Mouse (Mus musculus): ENCODE measurements around the gene Pibf1.

Pibf1 gene

DNA sequence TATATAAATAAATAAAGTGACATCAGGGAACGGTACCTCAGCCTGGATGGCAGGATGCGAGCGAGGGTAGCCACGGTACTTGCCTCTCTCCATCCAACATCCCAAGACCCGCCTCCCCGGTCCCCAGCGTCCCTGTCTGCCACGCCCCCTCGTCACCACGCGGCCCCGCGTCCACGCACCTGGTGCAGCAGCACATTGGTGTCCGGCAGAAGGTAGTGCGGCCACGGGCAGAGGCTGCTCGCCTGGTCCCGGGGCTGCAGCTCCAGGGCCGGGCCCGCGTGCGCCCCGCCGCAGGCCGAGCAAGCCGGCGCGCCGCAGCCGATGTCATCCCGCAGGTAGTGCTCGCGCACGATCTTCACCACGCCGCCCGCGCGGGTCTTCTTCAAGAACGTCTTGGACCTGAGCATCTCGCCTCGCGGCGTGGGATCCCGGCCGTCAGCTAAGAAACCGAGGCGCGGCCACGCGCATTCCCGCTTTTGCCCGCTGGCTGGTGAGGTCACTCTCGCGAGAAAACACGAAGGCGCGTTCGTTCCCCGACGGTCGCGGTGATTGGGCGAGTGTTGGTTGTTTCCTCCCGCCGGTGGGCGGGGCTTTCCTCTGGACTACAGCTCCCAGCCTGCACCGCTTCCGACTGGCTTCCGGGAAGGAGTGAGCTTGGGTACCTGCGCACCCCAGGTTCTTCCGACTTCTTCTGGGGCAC is at the start of gene Pibf1, which contains the start of gene Dis3:
Gene Pibf1 (plus strand): TSS at position 158 of the 700 bp plus-strand sequence.
Gene Dis3 (minus strand): TSS at position 504 of the 700 bp plus-strand sequence.
- DNase-seq (ENCODE audit: low spot score), result peak; percentile 96

DNA sequence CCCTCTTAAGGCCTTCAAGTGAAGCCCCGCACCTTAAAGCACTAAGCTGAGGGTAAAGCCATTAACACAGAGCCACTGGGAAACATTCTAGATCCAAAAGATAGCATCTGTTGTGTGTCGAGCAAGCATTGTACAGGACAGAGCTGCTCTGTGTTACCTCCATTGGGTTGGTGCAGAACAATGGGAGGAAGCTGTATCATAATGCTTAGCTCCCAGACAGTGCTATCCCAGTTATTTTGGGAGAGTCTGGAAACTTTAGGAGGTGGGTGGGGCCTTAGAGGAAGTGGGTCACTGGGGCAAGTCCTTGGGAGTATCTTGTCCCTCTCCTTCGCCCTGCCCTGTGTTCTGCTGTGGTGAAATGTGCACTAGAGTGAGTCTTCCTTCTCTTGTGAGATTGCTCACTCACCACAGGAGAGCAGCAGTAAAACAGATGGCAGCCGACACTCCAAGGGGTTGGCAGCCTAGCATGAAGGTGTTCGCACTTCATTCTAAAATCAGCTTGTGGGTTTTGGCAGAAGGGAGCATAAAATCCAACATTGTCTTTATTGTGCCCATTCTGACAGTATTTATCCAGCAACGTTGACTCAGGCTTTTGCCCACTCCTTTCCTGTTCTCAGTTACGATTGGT is 40.2 kb upstream of the Pibf1 start:
- no peak for DNase-seq (ENCODE audit: low spot score)

DNA sequence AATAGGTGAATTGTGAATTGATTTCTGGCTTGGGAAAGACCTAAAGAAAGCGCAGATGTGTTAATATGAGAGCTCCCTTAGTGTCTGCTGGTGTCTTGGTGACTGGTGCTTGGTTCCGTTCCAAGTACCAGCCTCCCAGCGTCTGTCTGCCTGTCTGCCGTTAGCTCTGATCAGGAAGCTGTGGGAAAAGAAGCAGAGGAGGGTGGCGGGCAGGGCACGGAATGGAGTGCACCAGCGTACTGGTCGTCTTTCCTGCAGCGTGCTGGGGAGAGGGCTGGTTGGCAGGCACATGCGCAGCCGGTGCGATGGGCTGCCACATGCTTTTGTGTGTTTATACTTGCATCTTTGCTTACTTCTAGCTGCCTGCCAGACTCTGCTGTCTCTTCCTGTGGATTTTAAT is 38.6 kb upstream of the Pibf1 start:
- no peak for DNase-seq (ENCODE audit: low spot score)

DNA sequence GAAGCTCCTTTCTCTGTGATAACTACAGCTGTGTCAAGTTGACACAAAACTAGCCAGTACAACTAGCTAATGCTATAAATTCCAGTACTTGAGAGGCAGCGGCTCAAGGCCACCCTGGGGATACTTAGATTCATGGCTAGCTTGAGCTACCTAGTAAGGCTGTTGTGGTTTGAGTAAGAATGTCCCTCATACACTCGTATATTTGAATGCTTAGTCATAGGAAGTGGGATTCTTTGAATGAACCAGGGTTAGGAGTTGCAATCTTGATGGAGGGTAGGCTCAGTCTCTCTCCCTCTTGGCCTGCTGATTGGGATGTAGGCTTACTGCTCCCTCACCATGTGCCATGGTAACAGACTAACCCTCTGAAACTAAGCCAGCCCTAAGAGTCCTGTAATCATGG is 36.1 kb upstream of the Pibf1 start:
- DNase-seq (ENCODE audit: low spot score), result no peak

DNA sequence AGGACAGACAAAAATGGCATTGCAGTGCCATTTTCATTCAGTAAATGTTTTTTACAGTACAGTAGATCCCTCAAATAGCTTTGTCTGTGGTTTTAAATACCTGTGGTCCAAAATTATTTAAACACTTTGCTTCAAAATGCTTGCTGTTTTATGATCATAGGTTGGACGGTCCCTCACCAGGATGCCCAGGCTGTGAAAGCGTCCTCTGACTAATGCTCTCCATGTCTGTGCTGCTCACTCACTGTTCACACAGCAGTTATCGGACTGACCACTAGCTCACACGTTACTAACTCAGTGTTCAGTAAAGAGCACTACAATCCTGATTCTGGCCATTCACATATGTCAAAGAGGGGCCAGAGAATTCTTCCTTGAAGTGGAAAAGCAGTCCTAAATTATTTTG is 28.1 kb upstream of the Pibf1 start:
- no peak for DNase-seq (ENCODE audit: low spot score)

DNA sequence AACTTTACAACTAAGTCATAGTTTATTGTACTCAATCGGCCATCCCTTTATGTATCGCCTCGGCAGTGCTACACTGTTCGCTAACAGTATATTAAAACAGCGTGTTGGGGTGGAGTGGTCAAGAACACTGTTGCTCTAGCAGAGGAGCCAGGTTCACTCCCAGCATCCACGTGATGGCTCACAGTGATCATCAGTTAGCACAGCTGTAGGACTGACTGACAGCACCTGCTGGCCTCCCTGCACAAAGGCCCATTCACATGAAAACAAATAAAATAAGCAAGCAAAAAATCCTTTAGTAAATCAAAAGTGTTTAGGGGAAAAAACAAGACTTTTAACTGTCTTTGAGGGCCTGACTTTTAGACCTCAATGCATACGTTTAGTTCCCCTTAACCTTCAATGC is 10.3 kb upstream of the Pibf1 start:
- DNase-seq (ENCODE audit: low spot score), result no peak

DNA sequence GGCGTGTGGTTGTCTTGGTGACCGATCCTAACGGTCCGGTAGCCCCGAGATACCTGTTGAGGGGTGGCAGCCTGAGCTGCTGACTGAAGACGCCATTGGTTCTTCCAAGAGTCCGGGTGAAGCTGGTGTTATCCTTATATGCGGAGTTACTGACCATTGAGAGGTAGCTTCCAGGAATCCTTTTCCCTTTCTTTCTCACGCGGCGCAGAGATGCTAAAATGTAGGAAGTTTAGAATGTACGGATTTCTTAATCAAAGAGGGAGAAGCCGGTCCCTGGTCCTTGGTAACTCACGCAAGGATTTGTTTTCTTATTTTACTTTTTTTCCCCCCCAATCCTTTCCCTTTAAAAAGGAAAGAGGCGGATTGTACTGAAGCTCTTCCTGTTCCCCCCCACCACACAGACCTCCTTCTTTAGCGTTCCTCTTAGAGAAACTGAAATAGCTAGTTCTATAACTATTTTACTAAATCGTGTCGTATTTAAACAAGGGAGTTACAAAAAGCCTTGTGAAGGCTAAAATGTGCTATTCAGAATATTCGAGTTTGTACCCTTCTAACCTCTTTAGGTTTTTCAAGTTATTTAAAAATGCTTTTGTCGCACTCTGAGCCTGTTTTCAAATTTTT is 853 bp downstream of the Pibf1 start:
- no peak for DNase-seq (ENCODE audit: low spot score)

DNA sequence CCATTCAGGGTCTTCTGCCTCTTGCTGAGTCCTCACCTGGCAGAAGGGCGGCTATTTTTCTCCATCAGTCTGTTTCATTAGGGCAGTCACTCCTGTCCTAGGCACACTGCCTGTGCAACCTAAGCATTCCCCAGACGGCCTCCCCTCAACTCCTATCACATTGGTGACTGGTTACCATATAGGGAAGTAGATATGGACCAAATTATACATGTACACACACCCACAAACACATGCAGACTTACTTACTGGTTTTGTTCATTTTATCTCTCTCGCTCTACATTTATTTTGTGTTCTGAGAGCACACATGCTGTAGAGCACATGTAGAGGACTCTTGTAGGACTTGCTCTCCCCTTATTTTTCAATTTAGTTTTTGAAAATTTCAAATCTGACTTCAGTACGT is 3.8 kb downstream of the Pibf1 start:
- no peak for DNase-seq (ENCODE audit: low spot score)

DNA sequence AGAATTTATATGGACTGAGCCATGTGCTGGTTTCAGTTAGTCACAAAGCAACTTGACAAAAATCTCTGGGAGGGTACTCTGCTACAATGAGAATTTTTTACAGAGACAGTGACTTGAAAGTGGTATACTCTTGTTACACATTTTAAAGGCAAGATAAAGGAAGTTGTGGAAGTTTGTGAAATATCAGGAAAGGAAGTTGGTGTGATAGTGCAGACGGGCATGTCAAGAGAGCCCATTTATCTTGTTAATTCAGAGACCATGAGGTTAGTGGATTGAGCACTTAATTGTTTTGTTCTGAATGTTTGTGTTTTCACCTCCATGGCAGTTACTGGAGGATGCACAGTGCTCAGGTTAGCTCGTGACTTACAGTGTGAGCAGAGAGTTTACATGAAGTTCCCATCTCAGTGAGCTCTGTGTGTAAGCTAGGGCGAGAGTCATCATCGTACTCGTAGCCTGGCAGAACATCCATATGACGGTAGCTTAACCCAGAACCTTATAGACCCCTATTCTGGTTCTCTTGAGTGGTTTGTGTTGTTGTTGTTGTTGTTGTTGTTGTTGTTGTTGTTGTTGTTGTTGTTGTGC is 5.4 kb downstream of the Pibf1 start:
- no peak for DNase-seq (ENCODE audit: low spot score)

DNA sequence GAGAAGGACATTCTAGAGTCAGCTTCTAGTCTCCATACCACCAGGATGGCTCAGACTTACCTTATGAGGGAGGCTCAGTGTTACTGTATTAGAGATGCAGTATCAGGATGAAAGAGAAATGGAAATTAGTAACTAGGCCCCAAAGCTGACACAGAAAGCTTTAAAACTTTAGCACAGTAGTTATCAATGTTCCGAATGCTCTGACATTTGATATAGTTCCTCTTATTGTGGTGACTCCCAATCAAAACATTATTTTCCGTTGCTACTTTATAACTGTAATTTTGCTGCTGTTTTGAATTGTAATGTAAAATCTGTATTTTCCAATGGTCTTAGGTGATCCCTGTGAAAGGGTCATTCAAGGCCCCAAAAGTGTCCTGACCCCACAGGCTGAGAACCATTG is 7.4 kb downstream of the Pibf1 start:
- no peak for DNase-seq (ENCODE audit: low spot score)

DNA sequence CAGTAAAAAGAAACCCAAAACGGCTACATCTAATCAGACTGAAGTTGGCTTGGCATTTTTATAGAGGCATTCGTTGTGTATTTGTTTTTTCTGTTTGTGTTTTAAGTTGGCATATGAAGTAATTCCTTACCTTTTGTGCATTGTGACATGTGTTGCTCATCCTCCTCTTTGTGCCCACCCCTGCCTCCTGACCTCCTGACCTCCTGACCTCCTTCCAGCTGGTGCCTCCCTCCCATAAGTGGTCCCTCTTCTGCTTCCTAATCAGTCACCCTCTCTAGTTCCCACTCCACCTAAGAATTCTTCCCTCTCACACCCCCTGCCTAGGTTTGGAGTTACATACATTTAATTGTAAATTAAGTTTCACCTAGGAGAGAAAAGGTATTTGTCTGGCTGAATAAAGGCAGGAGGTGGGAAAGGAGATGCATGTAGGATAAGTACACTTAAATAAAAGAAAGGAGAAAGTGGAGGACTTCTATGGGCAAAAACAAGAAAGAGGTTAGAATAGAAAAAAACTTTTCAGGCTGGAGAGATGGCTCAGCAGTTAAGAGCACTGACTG is 8.5 kb downstream of the Pibf1 start:
- no peak for DNase-seq (ENCODE audit: low spot score)

DNA sequence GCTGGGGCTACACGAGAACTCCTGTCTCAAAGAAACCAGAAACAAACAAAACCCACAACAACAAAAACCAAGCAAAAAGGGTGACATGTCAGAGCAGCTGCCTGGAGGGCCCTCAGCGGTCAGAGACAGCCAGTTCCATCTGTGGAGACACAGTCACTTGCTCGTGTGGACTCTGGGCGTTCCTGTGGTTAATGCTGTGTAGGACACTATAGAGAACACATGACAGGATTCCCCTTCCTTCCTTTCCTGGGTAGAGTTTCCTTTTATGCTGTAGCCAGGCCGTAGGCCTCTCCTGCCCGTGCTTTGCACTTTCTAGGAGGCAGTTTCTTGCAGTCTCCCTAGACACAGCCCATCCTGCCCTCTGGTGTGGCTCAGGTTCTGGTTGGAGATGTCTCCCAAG is 9.5 kb downstream of the Pibf1 start:
- no peak for DNase-seq (ENCODE audit: low spot score)

DNA sequence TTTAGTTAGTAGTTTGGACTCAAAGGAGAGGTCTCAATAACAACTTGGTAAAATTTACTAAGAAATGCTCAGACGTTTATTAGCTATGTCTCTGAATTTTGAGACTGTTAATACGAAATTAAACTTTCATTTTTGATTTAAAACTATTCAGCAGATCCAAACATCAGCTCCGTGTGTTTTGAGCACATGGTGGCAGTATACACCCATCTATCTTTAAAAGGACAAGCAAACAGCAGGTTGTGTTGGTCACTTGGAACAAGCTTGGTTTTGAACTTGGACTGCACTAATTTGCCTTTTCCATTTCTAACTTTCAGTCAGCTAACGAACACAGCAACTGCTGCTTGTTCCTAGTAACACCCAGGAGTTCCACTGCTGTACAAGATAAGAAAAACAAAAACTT is 18.4 kb downstream of the Pibf1 start:
- no peak for DNase-seq (ENCODE audit: low spot score)

DNA sequence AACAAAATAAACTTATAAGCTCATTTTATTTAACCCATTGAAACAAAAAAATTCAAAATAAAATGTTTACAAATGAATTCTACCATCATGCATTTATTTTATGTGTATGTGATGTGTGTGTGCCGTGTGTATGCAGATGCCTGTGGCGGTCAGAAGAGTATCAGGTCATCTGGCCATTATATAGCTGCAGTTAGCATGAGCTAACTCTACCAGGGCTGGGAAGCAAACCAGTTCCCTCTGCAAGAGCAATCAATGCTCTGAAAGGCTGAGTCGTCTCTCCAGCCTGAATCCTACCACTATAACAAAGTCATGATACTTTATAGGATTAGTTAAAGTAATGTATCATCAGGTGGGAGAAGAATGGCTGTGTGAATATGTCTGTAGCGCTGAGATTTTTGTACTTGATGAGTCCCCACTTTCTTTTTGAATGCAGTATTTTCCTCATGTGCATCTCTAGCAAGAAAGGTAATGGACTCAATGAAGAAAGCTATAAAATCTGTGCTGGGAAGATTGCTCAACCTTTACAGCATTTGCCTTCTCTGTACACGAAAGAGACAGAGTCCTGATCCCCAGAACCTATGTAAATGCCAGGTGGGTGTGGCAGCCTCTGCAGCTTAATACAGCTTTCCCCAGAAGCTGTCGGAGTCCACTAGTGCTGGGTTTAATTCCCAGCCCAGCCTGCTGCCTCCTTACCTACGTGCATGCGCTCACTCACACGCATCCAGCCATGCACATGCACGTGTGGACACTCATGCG is 22.5 kb downstream of the Pibf1 start:
- DNase-seq (ENCODE audit: low spot score), result no peak

DNA sequence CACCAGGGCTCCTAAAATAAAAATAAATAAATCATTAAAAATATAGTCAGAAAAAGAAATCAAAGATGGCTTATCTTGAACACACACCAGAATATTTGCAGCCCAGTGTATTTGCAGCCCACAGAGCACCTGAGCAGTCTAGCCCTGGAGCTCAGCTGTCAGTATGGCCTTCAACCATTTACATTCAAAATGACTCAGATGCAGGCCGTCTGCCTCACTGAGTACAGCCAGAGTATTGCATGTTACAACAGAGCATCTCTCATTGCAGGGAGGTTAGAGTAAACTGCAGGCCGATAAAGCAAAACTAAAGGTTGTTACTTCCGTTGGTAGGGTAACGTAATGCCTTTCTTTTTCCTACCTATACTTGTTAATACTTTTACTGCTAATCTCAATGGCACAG is 24.9 kb downstream of the Pibf1 start:
- DNase-seq (ENCODE audit: low spot score), result no peak

DNA sequence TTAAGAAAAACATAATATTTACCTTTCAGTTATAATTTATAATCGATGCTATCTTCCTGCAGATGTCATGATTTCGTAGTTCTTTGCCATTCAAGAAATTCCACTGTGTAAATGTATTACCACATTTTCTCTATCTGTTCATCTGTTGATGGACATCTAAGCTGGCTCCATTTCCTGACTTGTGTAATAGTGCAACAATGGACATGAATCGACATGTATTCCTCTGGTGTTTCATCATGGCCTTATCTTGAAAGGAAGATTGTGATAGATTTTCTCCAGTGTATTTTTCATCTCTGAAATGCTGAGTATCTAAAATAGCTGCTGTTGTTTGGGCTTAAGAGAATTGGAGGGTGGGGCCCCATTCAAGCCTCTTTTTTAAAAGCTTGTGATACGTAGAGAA is 27.5 kb downstream of the Pibf1 start:
- no peak for DNase-seq (ENCODE audit: low spot score)

DNA sequence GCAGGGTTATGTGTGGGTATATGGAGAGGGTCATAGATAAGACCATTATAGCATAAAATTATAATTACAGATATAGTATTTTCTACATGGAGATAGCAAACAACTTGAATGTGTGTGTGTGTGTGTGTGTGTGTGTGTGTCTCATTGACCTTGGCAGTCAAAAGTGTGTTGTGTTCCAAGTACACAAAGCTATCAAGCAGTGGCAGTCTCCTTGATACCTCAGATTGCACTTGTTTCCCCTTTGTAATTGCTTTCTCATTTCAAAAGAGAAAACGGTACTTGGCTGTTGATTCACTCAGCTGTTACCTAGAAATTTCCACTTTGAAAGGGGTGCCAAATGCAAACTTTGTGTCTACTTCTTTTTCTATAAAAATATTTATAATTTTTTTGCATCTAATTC is 28.3 kb downstream of the Pibf1 start:
- no peak for DNase-seq (ENCODE audit: low spot score)

DNA sequence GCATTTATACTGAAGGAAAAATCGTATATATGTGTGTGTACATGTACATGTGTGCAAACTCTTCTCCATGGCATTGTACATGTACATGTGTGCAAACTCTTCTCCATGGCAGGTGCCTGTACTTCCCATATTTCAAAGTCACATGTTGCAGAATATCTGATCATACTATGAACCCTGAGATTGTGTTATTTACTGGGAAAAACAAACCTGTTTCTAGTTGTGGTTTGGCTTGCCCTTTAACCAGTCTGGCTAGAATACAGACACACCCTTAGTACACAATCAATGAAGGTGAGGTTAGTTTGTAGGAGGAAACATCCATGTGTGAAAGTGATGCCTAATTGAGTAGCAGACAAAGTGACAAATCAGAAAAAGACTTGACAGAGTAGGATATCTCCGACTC is 29.8 kb downstream of the Pibf1 start:
- DNase-seq (ENCODE audit: low spot score), result no peak

DNA sequence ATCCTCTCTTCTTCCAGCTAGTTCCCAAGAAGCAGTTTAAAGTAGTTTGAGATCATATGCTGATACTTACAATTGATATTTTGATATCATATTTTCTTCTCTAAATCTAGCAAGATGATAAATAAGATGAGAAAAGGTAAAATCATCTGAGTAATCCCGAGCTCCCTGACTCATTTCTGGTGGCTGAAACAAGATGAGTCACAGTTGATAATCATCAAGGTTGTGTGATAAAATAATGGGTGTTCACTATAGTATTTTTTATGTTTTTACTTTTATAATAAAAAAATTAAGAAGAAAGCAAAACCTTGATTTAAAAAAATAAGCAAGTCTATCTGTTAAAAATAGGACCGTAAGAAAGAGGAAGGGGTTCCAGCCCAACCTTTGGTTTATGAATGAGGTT is 34.8 kb downstream of the Pibf1 start:
- no peak for DNase-seq (ENCODE audit: low spot score)

DNA sequence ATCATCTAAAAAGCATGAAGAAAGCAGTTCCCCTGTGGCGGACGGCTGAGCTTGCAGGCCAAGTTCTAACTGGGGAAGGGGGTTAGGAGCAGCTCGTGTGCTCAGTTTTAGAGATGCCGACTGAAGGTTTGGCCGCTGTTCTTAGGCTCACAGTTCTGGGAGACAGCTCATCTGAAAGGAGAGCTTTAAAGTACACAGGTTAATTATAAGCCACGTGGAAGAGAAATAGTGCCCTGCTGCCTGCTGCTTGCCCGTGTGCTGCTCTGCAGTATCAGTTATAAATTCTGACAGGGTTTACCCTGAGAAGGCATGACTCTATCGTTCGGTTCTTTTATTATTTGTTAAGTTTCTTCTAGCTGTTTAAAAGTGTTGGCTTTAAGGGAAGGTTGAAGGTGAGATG is 36.5 kb downstream of the Pibf1 start:
- DNase-seq (ENCODE audit: low spot score), result no peak

DNA sequence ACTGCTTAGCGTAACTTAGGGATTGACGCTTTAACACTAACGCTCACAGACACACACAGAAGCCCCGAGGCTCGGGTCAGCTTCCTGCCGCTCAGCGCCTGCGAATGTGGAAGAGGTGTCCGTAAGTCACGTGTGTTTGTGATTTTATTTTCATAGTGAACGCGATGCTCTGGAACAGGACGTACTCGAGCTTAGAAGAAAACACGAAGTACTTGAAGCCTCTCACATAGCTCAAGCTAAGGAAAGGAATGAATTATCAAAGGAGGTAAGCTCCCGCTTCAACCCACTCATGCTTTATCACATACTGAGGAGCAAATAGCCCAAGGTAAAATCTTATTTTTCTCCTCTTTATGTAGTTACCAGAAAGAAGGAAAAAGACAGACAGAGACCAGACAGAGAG is 37.1 kb downstream of the Pibf1 start:
- DNase-seq (ENCODE audit: low spot score), result no peak

DNA sequence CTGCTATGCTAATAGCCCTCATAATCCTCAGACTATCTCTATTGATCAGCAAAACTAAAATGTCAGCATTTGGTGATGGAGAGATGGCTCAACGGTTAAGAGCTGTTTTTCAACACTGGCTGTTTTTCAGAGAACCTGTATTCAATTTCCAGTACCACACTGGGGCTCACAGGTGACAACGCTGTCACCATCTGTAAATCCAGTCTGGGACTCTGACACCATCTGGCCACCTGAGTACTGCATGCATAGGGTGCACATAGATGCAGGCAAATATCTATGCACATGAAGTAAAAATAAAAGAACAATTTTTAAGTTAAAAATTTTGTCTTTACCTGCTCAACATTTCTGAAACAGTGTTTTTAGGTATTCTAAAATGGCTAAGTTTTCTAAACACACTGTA is 40.8 kb downstream of the Pibf1 start:
- DNase-seq (ENCODE audit: low spot score), result no peak

All from urinary bladder, postnatal 10 days (tissue).